Mouse (Mus musculus) hindbrain, postnatal 0 days (tissue): ENCODE measurements around the gene Tdrd12. TPM values are rescaled to one million over a fixed set of nuclear protein-coding genes. Genes with fewer than 3 reads are reported as not detected.

Experiments
- ATAC-seq: fragments of 200-750 bp; cut with Nextera tagmentation; 2 replicates; pipeline ENCODE4 v1.8.0; 2017; ENCODE audit warnings: mild to moderate bottlenecking, moderate TSS enrichment, moderate library complexity
- DNase-seq: peaks from one replicate; pipeline ENCODE4 v3.0.0-alpha.2; 2015; ENCODE audit warnings: low spot score
- H3K27ac ChIP-seq: fragments of 300-500 bp; sonication (generic); 2 replicates; pipeline ENCODE4 v1.5.1; 2014; ENCODE audit warnings: mild to moderate bottlenecking
- H3K27me3 ChIP-seq: fragments of 300-500 bp; sonication (generic); 2 replicates; pipeline ENCODE4 v1.6.1; 2014; ENCODE audit warnings: low read length, mixed read lengths; ENCODE audit not compliant: insufficient read depth
- H3K36me3 ChIP-seq: fragments of 300-500 bp; sonication (generic); 2 replicates; pipeline ENCODE4 v1.6.1; 2014; ENCODE audit warnings: low read length, mixed read lengths; ENCODE audit not compliant: insufficient read depth
- H3K4me1 ChIP-seq: fragments of 300-500 bp; sonication (generic); 2 replicates; pipeline ENCODE4 v1.6.1; 2014; ENCODE audit warnings: antibody characterized with exemption, low read length, mixed read lengths; ENCODE audit not compliant: insufficient read depth
- H3K4me2 ChIP-seq: fragments of 300-500 bp; sonication (generic); 2 replicates; pipeline ENCODE4 v1.6.1; 2014; ENCODE audit warnings: low read depth, mild to moderate bottlenecking, low read length, moderate library complexity, mixed read lengths
- H3K4me3 ChIP-seq: fragments of 300-500 bp; sonication (generic); 2 replicates; pipeline ENCODE4 v1.5.1; 2014; ENCODE audit warnings: low read length
- H3K9ac ChIP-seq: fragments of 300-500 bp; sonication (generic); replicated peaks from 2 replicates; pipeline ENCODE4 v1.6.1; 2014; ENCODE audit warnings: mild to moderate bottlenecking, low read length, moderate library complexity, mixed read lengths
- H3K9me3 ChIP-seq: fragments of 300-500 bp; sonication (generic); 2 replicates; pipeline ENCODE4 v1.6.1; 2016; ENCODE audit warnings: low read length, mixed read lengths
- CTCF ChIP-seq: IDR thresholded peaks from 2 replicates; pipeline ENCODE4 v1.5.1; 2016; ENCODE audit warnings: antibody characterized with exemption, control low read depth, low read depth
- WGBS: fragments of 180-500 bp; shearing (Covaris S2); extraction: QIAGEN DNeasy Blood & Tissue Kit; methylation state at CpG from one replicate; pipeline ENCODE4 v1.1.7; 2014; 5-methylcytosine and 5-hydroxymethylcytosine counted together
- polyA plus RNA-seq: library from polyadenylated mRNA; unstranded; fragments of >200 nt; fragmentation: Nextera tagmentation; extraction: Ambion mirVana; gene quantifications from 2 replicates; pipeline ENCODE4 v1.2.1, GENCODE M21; 2015
- total RNA-seq: library from RNA; depleted of rRNA; stranded (reverse); fragments of >200 nt; gene quantifications from 2 replicates; pipeline ENCODE4 v1.2.3, GENCODE M21; 2014

Gene Tdrd12
- total and polyA plus RNA-seq, 2 experiments from 2014 or later: 0.68 to 1.2 TPM

GRCm38 (mm10) chr7:35476457-35476856 is 61.1 kb downstream of the Tdrd12 start:
- Histone ChIP-seq H3K4me1 (no peaks in the 10 kb centered on the region), H3K9me3 (no peaks in the 10 kb centered on the region), H3K27ac (no peak overlapping the region), H3K4me3 (no peak overlapping the region), H3K4me2 (no peak overlapping the region), H3K36me3 (no peaks in the 10 kb centered on the region), H3K9ac (no peak overlapping the region), H3K27me3 (no peaks in the 10 kb centered on the region)
- TF ChIP-seq CTCF: no peak
- no peak for DNase-seq
- WGBS: 84% methylated on average over 2 of the region's 2 CpGs
- ATAC-seq: no peak

- Histone ChIP-seq H3K4me3 (no peak overlapping the region), H3K9ac (no peak overlapping the region), H3K9me3 (no peaks in the 10 kb centered on the region), H3K27ac (no peak overlapping the region), H3K36me3 (no peaks in the 10 kb centered on the region), H3K4me2 (no peak overlapping the region), H3K27me3 (no peaks in the 10 kb centered on the region), H3K4me1 (no peaks in the 10 kb centered on the region)
- DNase-seq: no peak
- WGBS: 48% methylated on average over 4 of the region's 4 CpGs
- ATAC-seq: no peak
- TF ChIP-seq CTCF: peak; percentile 14; the same call in 1 of the 2 replicates
Measured at GRCm38 (mm10) chr7:35470794-35471193, 66.8 kb downstream of the Tdrd12 start.

GRCm38 (mm10) chr7:35467856-35468255 is 69.7 kb downstream of the Tdrd12 start:
- 67% methylated on average over 2 of the region's 2 CpGs for WGBS
- ATAC-seq: no peak

GRCm38 (mm10) chr7:35465027-35465426 is 72.5 kb downstream of the Tdrd12 start:
- Histone ChIP-seq H3K4me2 (no peak overlapping the region), H3K27ac (no peak overlapping the region), H3K36me3 (no peaks in the 10 kb centered on the region), H3K4me1 (no peaks in the 10 kb centered on the region), H3K9me3 (no peaks in the 10 kb centered on the region), H3K4me3 (no peak overlapping the region), H3K9ac (no peak overlapping the region), H3K27me3 (no peaks in the 10 kb centered on the region)
- ATAC-seq (no peak), DNase-seq (no peak)
- no peak for TF ChIP-seq CTCF
- 91% methylated on average over 4 of the region's 5 CpGs for WGBS

More at GRCm38 (mm10) chr7:35467856-35468255, 69.7 kb downstream of the Tdrd12 start:
- Histone ChIP-seq H3K27me3 (no peaks in the 10 kb centered on the region), H3K36me3 (no peaks in the 10 kb centered on the region), H3K4me1 (no peaks in the 10 kb centered on the region), H3K4me3 (no peak overlapping the region), H3K4me2 (no peak overlapping the region), H3K27ac (no peak overlapping the region), H3K9me3 (no peaks in the 10 kb centered on the region), H3K9ac (no peak overlapping the region)
- DNase-seq: no peak
- no peak for TF ChIP-seq CTCF

GRCm38 (mm10) chr7:35460971-35461370 is 76.6 kb downstream of the Tdrd12 start:
- H3K9me3 ChIP-seq: no peaks in the 10 kb centered on the region

GRCm38 (mm10) chr7:35456091-35456814 is 81.3 kb downstream of the Tdrd12 start:
- no peak overlapping the region for H3K27ac ChIP-seq
- no peak for DNase-seq
- H3K9me3 ChIP-seq: no peaks in the 10 kb centered on the region
- H3K27me3 ChIP-seq: no peaks in the 10 kb centered on the region
- TF ChIP-seq CTCF: no peak
- no peak overlapping the region for H3K4me3 ChIP-seq
- 74% methylated on average over 4 of the region's 4 CpGs for WGBS
- ATAC-seq: no peak
- H3K4me2 ChIP-seq: no peak overlapping the region
- no peak overlapping the region for H3K9ac ChIP-seq
- H3K36me3 ChIP-seq: no peaks in the 10 kb centered on the region
- H3K4me1 ChIP-seq: no peaks in the 10 kb centered on the region

More at GRCm38 (mm10) chr7:35460971-35461370, 76.6 kb downstream of the Tdrd12 start:
- ATAC-seq (no peak), DNase-seq (no peak)
- no peaks in the 10 kb centered on the region for H3K4me1 ChIP-seq
- no peaks in the 10 kb centered on the region for H3K27me3 ChIP-seq
- H3K27ac ChIP-seq: no peak overlapping the region
- H3K9ac ChIP-seq: no peak overlapping the region
- no peak overlapping the region for H3K4me2 ChIP-seq
- H3K4me3 ChIP-seq: no peak overlapping the region
- no peaks in the 10 kb centered on the region for H3K36me3 ChIP-seq
- no peak for TF ChIP-seq CTCF
- 84% methylated on average over 4 of the region's 4 CpGs for WGBS

- no peak for ATAC-seq
- Histone ChIP-seq H3K9me3 (no peaks in the 10 kb centered on the region), H3K4me1 (no peaks in the 10 kb centered on the region), H3K27ac (no peak overlapping the region), H3K4me3 (no peak overlapping the region), H3K9ac (no peak overlapping the region), H3K4me2 (no peak overlapping the region), H3K36me3 (no peaks in the 10 kb centered on the region), H3K27me3 (no peaks in the 10 kb centered on the region)
- 81% methylated on average over 7 of the region's 7 CpGs for WGBS
- DNase-seq: no peak
- no peak for TF ChIP-seq CTCF
Measured at GRCm38 (mm10) chr7:35448867-35449266, 88.7 kb downstream of the Tdrd12 start.
